Mouse (Mus musculus): ENCODE measurements around the gene Islr. TPM values are rescaled to one million over a fixed set of nuclear protein-coding genes. Genes with fewer than 3 reads are reported as not detected.

Gene Islr
- 85.1 and 85.6 TPM in 2 replicates for polyA plus RNA-seq (2015; fragmentation: Nextera tagmentation; extraction: Ambion mirVana)

GRCm38 (mm10) chr9:58203516-58204447 is at the start of gene Islr, which contains the start of gene Islr2:
Gene Islr (minus strand): TSS chr9:58204306.
Gene Islr2 (minus strand): TSS chr9:58204319.

GRCm38 (mm10) chr9:58253033-58253804 is 49.1 kb upstream of the Islr start, which contains the start of gene Stoml1:
Gene Stoml1 (plus strand): TSS chr9:58253164.

GRCm38 (mm10) chr9:58249592-58250192 is 45.6 kb upstream of the Islr start, which contains the start of gene Pml:
Gene Pml (minus strand): TSS chr9:58249786.

GRCm38 (mm10) chr9:58118671-58119070 is 85.4 kb downstream of the Islr start, which contains the start of gene Ccdc33:
Gene Ccdc33 (minus strand): TSS chr9:58118823.

Small RNA genes within 50 kb of the gene (microRNA-seq; reads per million reads assigned to microRNA genes)
- gene Mir6385: not detected

Other genes with a start within 250 kb of the Islr start
- 1.2 and 5.2 TPM in 2 replicates for gene Cyp11a1, start 197.9 kb downstream of the Islr start, polyA plus RNA-seq (2015; fragmentation: Nextera tagmentation; extraction: Ambion mirVana)
- 0.07 and 0.12 TPM in 2 replicates for gene Stra6, start 140.5 kb downstream of the Islr start, polyA plus RNA-seq (2015; fragmentation: Nextera tagmentation; extraction: Ambion mirVana)
- gene Ccdc33, start 85.5 kb downstream of the Islr start, polyA plus RNA-seq (2015; fragmentation: Nextera tagmentation; extraction: Ambion mirVana): not detected in 2 replicates
- gene Islr2, start within 50 bp of the Islr start, polyA plus RNA-seq (2015; fragmentation: Nextera tagmentation; extraction: Ambion mirVana): 0.11 and 0.18 TPM in 2 replicates
- gene Pml, start 45.5 kb upstream of the Islr start, polyA plus RNA-seq (2015; fragmentation: Nextera tagmentation; extraction: Ambion mirVana): 10.4 and 10.8 TPM in 2 replicates
- 33.5 and 34.3 TPM in 2 replicates for gene Stoml1, start 48.9 kb upstream of the Islr start, polyA plus RNA-seq (2015; fragmentation: Nextera tagmentation; extraction: Ambion mirVana)
- 121 and 138 TPM in 2 replicates for gene Loxl1, start 108.9 kb upstream of the Islr start, polyA plus RNA-seq (2015; fragmentation: Nextera tagmentation; extraction: Ambion mirVana)
- gene Tbc1d21, start 166.1 kb upstream of the Islr start, polyA plus RNA-seq (2015; fragmentation: Nextera tagmentation; extraction: Ambion mirVana): not detected in 2 replicates